Mouse (Mus musculus) yolk sac, embryonic 10.5 days (tissue): ENCODE measurements around the gene Fmnl3.

Experiments
- DNase-seq: peaks from one replicate; pipeline ENCODE4 v3.0.0-alpha.2; 2017; ENCODE audit warnings: low spot score

The Fmnl3 gene

DNA sequence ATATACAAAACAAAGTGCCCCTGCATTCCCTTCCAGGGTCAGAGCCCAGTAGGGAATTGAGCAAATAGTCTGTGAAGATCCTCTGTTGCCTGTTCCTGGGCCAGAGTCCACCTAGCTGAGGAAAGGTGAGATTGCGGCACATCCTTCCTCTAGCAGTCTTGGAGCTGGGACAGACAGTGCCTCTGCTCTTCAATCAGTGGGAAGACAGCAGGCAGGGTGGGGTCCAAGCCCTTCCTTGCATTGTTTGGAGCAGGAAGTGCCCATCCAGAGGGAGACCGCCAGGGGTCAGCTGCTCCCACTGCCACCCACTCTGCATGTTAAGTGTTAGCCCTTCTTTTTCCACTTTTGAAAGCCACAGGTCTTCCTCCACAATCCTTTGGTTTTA is 53.0 kb downstream of the Fmnl3 start:
- DNase-seq, result peak; percentile 73

DNA sequence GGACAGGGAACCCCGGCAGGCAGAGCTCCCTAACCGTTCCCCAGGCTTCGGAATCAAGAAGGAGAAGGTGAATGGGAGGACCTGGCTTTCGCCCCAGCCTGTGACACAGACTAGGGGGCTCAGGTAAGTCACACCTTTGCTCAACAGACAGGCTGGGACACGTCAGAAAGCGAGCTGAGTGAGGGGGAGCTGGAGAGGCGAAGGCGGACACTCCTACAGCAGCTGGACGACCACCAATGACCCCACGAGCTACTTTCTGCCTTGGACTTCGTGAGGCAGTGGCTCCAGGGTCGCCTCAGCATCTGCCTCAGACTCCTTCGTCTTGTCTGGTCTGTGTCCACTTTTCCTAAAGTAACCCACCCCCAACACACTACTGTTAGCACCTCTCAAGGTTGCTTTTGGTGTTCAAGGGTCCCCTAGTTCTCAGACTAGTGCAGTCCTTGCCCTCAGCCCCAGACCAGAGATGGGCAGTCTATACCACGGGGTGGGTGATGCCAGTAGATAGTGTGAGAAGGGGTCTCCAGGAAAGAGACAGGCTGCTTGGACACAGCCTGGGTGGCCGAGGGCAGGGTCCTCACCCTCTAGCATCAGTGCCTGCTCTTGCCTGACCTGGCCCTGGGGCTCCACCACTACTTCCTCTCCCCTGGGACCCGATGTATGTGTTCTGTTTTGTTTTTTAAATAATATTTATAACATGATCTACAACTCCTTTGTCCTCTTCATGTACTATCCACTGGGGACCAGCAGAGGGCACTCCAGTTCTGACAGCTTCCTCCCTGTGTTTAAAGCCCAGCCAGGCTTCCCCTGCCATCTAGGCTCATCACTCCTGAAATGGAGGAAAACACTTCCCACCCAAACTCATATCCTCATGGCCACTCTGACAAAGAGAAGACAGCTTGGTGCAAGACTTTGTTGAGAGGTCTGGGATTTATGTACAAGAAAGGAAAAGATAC is 53.7 kb downstream of the Fmnl3 start:
- DNase-seq, result no peak

DNA sequence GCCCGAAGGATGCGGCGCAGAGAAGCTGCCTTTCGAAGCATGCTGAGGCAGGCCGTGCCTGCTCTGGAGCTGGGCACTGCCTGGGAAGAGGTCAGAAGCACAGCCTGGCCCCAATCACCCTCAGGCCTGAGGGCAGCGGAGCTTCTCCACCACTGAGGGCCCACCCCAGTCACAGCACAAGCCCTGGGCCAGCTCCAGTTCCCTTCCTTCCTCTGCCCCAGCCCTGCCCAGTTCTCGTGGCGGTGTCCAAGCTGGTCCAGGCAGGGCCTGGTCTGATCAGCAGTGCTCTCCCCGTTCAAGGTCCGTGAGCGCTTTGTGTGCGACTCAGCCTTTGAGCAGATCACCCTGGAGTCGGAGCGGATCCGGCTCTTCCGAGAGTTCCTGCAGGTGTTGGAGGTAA is 55.4 kb downstream of the Fmnl3 start:
- no peak for DNase-seq

DNA sequence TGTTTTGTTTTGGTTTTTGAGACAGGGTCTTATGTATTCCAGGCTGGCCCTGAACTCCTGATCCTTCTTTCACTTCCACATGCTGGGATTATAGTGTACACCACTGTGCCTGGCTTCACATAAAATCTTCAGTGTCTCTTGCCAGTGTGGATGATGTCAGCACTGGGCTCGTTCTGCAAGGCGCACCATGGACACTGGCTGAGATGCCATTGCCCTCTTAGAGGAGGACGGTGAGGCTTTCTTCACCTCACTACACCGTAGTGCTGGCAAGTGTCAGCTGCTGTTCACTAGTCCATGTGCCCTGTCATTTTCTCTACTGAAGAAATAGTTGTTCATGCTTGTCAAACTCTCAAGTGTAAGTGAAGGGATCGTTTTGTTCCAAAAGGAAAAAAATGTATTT is 59.7 kb downstream of the Fmnl3 start:
- no peak for DNase-seq

DNA sequence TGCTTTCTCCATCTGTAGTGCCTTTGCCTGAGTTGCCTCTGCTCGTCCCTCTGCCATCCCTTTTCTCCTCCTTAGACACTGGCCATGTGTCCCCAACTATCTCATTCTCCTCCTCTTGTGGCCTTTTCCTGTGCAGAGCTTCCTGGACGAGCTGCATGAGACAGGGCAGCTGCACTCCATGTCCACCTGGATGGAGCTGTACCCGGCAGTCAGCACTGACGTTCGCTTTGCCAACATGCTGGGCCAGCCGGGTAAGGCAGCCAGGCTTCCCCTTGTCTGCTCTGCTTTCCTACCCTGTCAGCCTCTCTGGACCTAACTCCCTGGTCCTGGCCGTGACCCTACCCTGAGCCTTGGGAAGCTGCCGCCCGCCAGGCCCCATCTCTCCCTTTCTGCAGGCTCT is 60.7 kb downstream of the Fmnl3 start:
- no peak for DNase-seq

DNA sequence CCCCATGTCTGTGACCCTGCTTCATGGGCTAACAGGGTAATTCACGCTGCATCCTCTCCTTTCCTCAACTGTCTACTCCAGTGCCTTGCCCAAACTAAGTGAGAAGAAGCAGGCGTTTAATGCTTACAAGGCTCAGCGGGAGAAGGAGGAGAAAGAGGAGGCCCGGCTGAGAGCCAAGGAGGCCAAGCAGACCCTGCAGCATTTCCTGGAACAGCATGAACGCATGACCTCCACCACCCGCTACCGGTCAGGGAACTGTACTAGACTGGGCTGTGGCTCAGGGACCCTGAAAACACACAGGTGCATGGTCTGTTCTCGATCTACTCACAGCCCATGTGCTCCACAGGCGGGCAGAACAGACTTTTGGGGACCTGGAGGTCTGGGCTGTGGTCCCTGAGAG is 62.8 kb downstream of the Fmnl3 start:
- DNase-seq, result no peak

DNA sequence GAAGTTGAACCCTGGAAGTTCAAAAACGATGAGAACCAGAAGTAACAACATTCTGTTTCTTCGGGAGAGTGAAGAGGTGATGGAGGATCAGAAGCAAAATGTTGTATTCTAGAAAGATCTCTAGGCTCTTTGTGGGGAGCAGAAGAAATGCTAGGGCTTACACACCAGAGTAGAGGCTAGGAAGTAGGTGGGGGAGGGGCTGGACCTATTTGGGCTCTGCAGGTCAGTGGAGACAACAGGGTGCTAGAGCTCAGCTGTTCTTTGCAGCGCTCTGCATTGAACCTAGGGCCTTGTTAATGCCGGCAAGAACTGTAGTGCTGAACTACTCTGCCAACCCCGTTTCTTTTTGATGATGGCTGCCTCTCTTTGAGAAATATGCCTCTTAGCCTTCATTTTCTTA is 74.1 kb downstream of the Fmnl3 start:
- DNase-seq, result no peak

DNA sequence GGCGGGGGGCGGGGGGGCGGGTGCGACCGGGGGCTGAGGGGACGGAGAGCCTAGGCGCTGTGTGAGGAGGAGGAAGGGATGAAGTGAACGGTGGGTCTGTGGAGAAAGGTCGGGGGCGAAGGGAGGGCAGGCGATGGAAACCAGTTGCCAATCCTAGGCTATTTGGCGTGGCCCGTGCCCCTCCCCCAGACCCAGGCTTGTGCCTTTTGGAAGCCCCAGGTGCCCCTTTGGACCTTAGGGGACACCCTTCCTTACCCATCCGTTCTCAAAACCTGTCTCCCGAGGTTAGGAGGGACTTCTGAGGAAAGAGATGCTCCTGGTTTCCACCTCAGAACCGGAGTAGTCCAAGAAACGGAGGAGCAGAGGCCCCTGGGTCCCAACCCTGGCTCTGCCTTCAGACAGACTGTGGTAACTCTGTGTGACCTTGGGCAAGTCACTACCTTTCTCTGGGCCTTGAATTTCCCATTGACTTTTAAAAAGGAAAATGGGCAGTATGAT is 74.7 kb downstream of the Fmnl3 start, which contains the start of gene Fam186b:
Gene Fam186b (minus strand): TSS at position 405 of the 498 bp plus-strand sequence.
- no peak for DNase-seq

DNA sequence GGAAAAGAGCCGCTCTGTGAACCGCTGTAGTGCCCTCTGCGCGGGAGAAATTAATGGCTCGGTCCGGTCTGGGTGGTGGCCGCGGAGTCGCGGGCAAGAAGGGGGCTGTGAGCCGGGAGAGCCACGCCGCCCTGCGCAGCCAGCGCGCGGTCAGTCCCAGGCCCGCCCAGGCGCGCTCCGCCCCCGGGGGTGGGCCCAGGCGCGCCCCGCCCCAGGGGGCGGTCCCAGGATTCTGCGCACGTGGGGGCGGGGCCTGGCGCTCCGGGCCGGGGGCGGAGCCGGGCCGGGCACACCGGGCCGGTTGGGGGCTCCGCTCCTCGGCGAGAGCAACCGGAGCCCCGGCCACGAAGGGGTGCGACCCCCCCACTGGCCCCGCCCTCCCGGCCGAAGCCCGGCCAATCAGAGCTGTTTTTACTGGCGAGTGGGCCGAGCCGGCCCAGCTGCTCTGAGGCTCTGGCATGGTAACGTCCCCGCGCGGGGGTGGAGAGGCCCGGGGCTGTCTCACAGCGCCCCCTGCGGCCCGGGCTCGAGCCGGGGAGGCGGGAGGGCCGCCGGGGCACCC is 75.4 kb downstream of the Fmnl3 start, which contains the start of gene Prpf40b:
Gene Prpf40b (plus strand): TSS at position 275 of the 562 bp plus-strand sequence.
- DNase-seq, result peak; percentile 92

DNA sequence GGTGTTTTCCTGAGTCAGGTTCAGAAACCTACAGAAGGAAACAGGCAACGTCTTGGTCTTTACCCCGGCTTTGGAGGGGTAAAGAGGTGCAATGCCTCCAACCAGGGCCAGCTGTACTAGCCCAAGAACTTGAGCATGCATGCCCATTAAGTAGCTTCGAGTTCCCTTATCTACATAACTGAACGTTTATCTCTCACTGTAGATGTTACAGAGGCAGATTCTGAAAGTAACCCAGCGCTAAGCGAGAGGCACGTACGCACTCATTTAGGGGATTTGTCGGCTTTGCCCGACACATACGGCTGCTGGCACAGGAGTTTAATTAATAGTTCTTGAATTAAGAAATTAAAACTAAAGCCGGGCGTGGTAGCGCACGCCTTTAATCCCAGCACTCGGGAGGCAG is 76.0 kb downstream of the Fmnl3 start:
- DNase-seq, result no peak

DNA sequence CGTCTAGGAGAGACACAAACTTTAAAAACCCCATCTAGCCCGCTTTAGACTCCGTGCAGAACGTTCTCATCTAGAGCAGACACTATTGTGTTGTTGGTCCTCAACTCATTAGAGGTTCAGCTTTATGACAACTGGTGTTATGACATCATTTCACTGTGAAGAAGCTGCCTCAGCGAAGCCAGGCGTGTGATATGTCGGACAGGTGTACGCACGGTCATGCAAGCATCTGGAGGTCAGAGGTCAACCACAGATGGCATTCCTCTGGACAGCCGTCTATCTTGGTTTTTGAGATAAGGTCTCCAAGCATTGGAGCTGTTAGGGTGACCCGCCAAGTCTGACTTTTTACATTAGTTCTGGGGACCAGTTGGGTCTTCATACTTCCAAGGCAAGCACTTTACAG is 79.7 kb downstream of the Fmnl3 start:
- peak; percentile 31 for DNase-seq

DNA sequence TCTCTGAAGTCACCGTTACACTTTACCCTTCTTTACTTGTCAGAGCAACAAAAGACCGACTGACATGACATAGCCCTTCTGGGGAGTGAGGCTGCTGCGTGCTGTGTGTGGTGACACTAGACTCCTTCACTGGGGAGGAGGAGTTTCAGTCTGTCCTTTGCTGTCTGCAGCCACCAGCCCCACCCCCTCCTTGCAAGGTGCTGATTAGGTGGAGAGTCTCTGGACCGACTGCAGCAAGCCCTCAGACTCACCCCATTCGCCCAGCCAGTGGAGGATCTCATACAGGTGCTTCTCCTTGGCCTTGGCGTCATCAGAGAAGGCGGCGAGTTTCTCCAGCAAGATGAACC is 85.1 kb downstream of the Fmnl3 start:
- peak; percentile 66 for DNase-seq

DNA sequence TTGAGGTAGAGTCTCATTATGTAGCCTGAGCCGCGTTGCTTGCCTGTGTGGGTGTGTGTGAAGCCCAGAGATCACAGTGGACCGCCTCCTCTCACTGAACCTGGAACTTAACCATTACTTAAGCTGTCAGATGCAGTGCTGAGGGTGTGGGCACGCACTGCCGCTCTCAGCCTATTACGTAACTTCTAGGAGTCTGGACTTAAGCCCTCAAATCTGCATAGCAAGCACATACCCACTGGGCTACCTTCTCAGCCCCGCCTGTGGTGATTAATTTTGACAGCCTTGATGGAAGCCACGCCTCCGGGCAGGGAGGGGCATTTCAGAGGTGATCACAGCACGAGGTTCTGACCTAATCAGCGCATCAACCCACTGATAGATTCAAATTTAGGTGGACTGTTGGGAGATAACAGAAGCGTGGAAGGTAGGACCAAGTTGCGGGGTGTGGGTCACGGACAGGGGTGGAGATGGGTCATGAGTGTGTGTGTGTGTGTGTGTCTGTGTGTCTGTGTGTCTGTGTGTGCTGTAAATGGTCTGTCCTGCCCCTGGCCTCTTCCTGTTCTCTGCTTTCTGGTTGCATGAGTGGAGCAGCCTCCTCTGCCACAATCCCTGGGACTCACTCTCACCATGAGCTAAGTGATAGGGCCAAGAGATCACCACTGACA is 85.6 kb downstream of the Fmnl3 start:
- DNase-seq, result peak; percentile 86

DNA sequence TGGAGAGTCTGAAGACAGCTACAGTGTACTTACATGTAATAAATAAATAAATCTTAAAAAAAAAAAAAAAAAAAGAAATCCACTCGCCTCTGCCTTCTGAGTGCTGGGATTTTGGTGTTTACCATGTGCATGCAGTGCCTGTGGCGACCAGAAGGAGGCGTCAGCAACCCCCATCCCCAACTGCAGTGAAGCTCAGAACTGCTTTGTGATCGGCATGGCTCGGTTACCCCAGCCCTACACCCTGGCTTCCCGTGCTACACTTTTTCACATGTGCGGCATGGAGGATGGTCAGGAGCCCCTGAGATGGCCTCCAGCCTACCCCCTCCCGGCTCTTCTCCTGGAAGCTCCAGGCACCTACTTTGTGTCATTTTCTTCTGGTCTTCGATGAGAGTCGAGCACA is 86.8 kb downstream of the Fmnl3 start:
- no peak for DNase-seq

DNA sequence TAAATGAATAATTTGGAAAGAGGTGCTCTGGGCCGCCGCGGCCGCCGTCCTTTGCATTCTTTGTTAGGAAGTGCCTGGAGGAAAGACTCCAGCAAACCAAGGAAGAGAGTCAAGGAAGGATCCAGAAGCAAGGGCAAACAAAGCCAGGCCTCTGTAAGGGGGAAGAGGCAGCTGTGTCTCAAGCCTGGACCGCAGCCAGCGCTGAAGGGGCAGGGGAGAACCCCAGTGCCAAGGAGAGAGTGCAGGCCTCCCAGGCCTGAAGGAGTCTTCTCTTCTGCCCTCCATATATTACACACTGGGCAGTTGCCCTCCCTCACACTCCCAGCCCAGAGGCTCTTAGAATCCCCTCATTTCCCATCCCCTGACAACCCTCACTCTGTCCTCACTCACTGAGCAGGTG is 92.0 kb downstream of the Fmnl3 start:
- no peak for DNase-seq

DNA sequence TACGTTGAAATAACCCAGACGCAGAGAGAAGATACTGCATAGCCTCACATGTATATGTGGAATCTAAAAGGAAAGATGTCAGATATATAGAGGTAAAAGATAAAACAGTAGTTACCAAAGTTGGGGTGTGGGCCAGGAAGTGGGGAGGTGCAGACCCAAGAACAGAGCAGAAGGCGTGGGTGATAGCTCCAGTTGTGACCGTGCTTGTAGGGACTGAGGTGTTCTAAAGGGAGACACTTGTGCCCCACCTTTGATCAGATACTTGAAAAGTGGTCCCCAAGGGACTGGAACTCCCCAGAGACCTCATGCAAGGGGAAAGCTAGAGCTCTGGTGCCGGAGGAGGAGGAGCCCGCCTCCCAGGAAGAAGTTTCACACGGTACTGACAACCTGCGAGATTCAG is 94.2 kb downstream of the Fmnl3 start:
- no peak for DNase-seq
